Mouse (Mus musculus) kidney, postnatal 0 days (tissue): Measurements from ENCODE around the gene Zfp933. TPM values are rescaled to one million over a fixed set of nuclear protein-coding genes. Genes with fewer than 3 reads are reported as not detected.
"Not testable (repeated sequence)": the region's sequence is repeated elsewhere in the genome, so short reads cannot be mapped to it uniquely, and the experiment has no call there.

Source experiments
- ATAC-seq: fragments of 200-750 bp; cut with Nextera tagmentation; replicated peaks from 2 replicates; pipeline ENCODE4 v1.8.0; 2017; ENCODE audit warnings: low read depth, moderate number of reproducible peaks, moderate TSS enrichment, moderate library complexity; ENCODE audit not compliant: low FRiP score
- DNase-seq: peaks from one replicate; pipeline ENCODE4 v3.0.0-alpha.2; 2016; ENCODE audit warnings: low spot score
- H3K27ac ChIP-seq: fragments of 300-500 bp; sonication (generic); 2 replicates; pipeline ENCODE4 v1.5.1; 2014; ENCODE audit warnings: mild to moderate bottlenecking
- H3K27me3 ChIP-seq: fragments of 300-500 bp; sonication (generic); 2 replicates; pipeline ENCODE4 v1.6.1; 2014; ENCODE audit warnings: low read length, mixed read lengths; ENCODE audit not compliant: insufficient read depth
- H3K36me3 ChIP-seq: fragments of 300-500 bp; sonication (generic); 2 replicates; pipeline ENCODE4 v1.6.1; 2014; ENCODE audit warnings: low read length, mixed read lengths; ENCODE audit not compliant: insufficient read depth
- H3K4me1 ChIP-seq: fragments of 300-500 bp; sonication (generic); replicated peaks from 2 replicates; pipeline ENCODE4 v1.6.1; 2014; ENCODE audit warnings: antibody characterized with exemption, low read length, mixed read lengths; ENCODE audit not compliant: insufficient read depth
- H3K4me2 ChIP-seq: fragments of 300-500 bp; sonication (generic); 2 replicates; pipeline ENCODE4 v1.6.1; 2014; ENCODE audit warnings: mild to moderate bottlenecking, low read length, moderate library complexity, mixed read lengths
- H3K4me3 ChIP-seq: fragments of 300-500 bp; sonication (generic); replicated peaks from 2 replicates; pipeline ENCODE4 v1.5.1; 2014; ENCODE audit warnings: low read depth, low read length
- H3K9ac ChIP-seq: fragments of 300-500 bp; sonication (generic); 2 replicates; pipeline ENCODE4 v1.6.1; 2014; ENCODE audit warnings: low read depth, low read length
- H3K9me3 ChIP-seq: fragments of 300-500 bp; sonication (generic); replicated peaks from 2 replicates; pipeline ENCODE4 v1.6.1; 2016; ENCODE audit warnings: low read length, inconsistent platforms, mixed read lengths
- WGBS: fragments of 180-500 bp; shearing (Covaris S2); extraction: QIAGEN DNeasy Blood & Tissue Kit; methylation state at CpG from one replicate; pipeline ENCODE4 v1.1.7; 2014; 5-methylcytosine and 5-hydroxymethylcytosine counted together
- polyA plus RNA-seq: library from polyadenylated mRNA; unstranded; fragments of >200 nt; fragmentation: Nextera tagmentation; extraction: Ambion mirVana; gene quantifications from 2 replicates; pipeline ENCODE4 v1.2.1, GENCODE M21; 2015

Zfp933 gene
- polyA plus RNA-seq, 1 experiment from 2014 or later, result 4.7 TPM

DNA sequence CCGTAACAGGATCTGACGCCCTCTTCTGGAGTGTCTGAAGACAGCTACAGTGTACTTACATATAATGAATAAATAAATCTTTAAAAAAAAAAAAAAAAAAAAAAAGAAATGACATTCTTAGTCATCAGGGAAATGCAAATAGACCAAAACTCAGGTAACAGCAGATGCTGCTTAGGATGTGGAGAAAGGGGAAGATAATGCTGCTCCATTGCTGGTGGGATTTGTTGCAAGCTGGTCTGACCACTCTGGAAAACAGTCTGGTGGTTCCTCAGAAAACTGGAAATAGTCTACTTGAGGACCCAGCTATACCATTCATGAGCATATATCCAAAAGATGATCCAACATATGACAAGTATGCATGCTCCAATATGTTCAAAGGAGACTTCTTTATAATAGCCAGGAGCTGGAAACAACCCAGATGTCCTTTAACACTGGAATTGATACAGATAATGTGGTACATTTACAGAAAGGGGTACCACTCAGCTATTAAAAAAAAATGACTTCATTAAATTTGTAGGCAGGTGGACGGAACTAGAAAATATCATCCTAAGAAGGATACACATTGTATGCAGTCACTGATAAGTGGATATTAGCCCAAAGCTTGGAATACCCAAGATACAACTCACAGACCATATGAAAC lies 54.0 kb downstream of the Zfp933 start:
- not testable (repeated sequence) for H3K27ac ChIP-seq, H3K9me3 ChIP-seq, H3K4me3 ChIP-seq, ATAC-seq, H3K4me1 ChIP-seq, H3K4me2 ChIP-seq, H3K27me3 ChIP-seq, H3K36me3 ChIP-seq, DNase-seq, H3K9ac ChIP-seq
- WGBS, result 93% methylated on average over 1 of the region's 3 CpGs

DNA sequence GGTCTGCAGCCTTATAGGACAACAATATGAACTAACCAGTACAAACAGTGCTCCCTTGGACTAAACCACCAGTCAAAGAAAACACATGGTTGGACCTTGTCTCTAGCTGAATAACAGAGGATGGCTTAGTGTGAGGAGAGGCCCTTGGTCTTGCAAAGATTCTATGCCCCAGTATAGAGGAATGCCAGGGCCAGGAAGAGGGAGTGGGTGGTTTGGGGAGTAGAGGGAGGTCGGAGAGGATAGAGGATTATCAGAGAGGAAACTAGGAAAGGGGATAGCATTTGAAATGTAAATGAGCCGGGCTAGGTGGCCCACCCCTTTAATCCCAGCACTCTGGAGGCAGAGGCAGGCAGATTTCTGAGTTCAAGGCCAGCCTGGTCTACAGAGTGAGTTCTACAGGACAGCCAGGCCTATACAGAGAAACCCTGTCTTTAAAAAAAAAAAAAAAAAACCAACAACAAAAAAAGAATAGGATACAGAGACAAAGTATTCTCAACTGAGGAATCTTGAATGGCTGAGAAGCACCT lies 54.7 kb downstream of the Zfp933 start:
- not testable (repeated sequence) for ATAC-seq, H3K9me3 ChIP-seq, H3K4me1 ChIP-seq, H3K27me3 ChIP-seq, H3K4me3 ChIP-seq, DNase-seq, H3K27ac ChIP-seq, H3K9ac ChIP-seq, H3K36me3 ChIP-seq, H3K4me2 ChIP-seq
- 69% methylated on average over 2 of the region's 2 CpGs for WGBS

DNA sequence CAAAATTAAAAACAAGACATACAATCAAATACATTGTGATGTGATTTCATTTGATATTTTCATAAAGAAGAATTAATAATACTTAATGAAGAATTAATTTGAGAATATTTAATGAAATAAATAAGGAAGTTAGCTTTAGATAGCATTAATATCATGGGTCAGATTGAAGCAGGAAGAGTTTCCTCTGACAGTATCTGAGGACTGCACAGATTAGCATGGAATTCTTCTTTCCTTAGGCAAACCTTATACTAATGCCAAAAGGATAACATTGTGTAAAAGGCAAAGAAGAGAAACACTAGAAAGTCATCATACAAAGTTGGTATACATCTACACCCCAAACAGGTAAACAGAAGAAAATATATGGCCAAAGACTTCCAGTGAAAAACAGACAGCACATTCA lies 56.4 kb downstream of the Zfp933 start:
- H3K4me3 ChIP-seq, H3K9me3 ChIP-seq, H3K4me1 ChIP-seq, H3K27ac ChIP-seq, DNase-seq, ATAC-seq, H3K9ac ChIP-seq, H3K36me3 ChIP-seq, H3K27me3 ChIP-seq, H3K4me2 ChIP-seq: not testable (repeated sequence)

Other genes with a start within 250 kb of the Zfp933 start
- gene Zfp979, start 205.9 kb downstream of the Zfp933 start, polyA plus RNA-seq, result 4.0 and 4.2 TPM in 2 replicates
- gene Zfp534, start 145.8 kb downstream of the Zfp933 start, polyA plus RNA-seq, result not detected in 2 replicates
- gene Zfp984, start 38.6 kb downstream of the Zfp933 start, polyA plus RNA-seq, result 10.7 and 12.0 TPM in 2 replicates
- gene Miip, start 20.4 kb upstream of the Zfp933 start, polyA plus RNA-seq, result 29.4 and 30.6 TPM in 2 replicates
- 3.8 and 4.3 TPM in 2 replicates for gene Fv1, start 20.6 kb upstream of the Zfp933 start, polyA plus RNA-seq
- gene Mfn2, start 56.3 kb upstream of the Zfp933 start, polyA plus RNA-seq, result 28.9 and 33.8 TPM in 2 replicates
- gene Plod1, start 88.4 kb upstream of the Zfp933 start, polyA plus RNA-seq, result 38.1 and 38.2 TPM in 2 replicates
- 17.0 and 21.1 TPM in 2 replicates for gene 2510039O18Rik, start 92.5 kb upstream of the Zfp933 start, polyA plus RNA-seq
- not detected in 2 replicates for gene Nppb, start 137.4 kb upstream of the Zfp933 start, polyA plus RNA-seq
- not detected in 2 replicates for gene Nppa, start 152.4 kb upstream of the Zfp933 start, polyA plus RNA-seq
- 4.2 and 5.0 TPM in 2 replicates for gene Clcn6, start 190.5 kb upstream of the Zfp933 start, polyA plus RNA-seq
- gene Mthfr, start 190.7 kb upstream of the Zfp933 start, polyA plus RNA-seq, result 14.6 and 16.6 TPM in 2 replicates
- gene Agtrap, start 239.7 kb upstream of the Zfp933 start, polyA plus RNA-seq, result 38.4 and 38.9 TPM in 2 replicates